Mouse (Mus musculus) retina, embryonic 14.5 days (tissue): ENCODE data around the gene Pax4.

ENCODE experiments used
- DNase-seq: peaks from one replicate; pipeline ENCODE4 v3.0.0-alpha.2; 2015; ENCODE audit warnings: low spot score

The Pax4 gene

DNA sequence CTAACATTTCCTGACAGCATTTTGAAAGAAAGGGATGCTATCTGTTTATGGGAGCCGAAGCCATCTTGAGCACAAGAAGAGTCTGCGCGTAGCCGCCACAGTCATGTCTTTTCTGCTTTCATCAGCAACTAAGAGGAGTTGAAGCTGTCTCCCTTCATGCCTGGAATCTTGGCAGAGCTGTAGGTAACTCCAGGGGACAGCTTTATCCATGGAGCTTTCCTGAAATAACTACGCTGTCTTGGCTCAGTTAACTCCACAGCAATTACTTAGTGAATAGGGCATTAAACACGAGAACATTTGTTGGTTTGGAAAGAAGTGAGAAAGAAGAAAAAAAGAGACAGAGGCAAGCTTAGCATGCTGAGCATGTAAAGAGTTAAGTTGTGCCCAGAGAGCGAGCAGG is 1.2 kb downstream of the Pax4 start:
- DNase-seq = no peak

DNA sequence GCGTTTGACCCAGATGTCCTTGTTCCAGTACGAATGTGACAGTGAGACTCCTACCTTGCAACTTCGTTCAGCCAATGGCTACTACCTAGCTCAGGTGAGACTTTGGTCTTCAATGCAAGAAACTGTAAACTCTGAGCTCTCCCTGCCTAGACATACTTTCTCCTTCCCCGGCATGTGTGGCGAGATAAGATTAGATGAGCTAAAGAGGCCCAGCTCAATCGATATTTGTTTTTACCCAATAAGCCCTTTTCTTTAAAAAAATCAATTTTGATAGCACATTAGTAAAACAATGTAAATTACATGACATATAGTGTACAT is 17.7 kb downstream of the Pax4 start:
- no peak for DNase-seq

DNA sequence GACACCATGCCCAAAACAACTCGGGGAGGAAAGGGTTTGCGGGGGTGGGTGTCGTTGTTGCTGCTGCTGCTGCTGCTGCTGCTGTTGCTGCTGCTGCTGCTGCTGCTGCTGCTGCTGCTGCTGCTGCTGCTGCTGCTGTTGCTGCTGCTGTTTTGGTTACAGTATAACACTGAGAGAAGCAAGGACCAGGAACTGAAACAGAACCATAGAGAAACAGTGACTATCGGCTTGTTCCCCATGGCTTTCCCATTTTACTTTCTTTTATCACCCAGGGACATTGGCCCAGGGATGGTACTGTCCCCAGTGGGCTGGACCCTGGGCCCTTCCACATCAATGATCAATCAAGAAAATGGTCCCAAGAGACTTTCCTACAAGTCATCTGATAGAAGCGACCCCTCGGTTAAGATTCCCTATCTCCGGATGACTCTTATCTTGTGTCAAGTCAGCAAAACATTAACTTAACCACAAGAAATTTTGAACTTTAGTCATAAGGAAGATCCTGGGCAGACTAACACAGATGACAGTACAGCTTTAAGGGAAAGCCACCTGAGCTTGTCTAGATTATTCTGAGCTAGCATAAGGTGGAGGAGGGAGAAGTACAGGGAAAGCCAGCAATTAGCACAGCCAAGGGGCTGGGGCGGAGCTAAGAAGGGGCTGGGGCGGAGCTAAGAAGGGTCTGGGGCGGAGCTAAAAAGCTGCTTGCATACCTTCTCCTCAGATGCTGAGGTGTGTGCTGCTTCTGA is 18.2 kb downstream of the Pax4 start:
- DNase-seq = peak; percentile 7

DNA sequence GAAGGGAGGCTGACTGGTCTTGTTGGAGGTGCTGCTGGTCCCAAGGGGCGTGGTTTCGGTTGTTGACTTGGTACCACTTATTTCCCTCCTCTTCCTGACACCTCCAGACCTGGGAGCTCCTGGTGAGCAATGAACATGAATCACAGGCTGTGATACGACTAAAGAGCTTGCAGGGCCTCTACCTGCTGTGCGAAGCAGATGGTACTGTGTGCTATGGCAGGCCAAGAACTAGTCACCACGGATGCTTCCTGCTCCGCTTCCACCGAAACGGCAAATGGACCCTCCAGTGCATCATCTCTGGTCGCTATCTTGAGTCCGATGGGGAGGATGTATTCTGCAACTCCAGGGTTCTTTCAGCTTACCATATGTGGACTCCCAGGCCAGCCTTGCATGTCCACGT is 19.3 kb downstream of the Pax4 start:
- no peak for DNase-seq

DNA sequence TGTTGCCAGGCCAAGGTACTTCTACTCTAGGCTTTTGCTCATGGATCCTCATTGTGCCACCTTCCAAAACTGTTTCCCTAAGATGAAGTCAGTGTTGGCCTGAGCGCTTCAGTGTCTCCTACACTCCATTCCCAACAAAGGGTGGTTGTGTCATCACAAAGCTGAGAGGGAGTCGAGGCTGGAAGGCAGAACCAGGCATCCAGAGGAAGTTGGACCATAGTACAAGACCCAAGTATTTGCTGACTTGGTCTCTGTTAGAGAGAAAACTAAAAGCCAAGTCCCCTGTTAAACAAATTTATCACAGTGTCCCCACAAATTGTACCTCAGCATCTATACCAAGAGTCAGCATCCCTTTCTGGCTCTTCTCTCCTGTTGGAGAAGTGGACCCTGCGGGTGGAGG is 20.9 kb downstream of the Pax4 start, which contains the start of gene Gcc1:
Gcc1 (minus strand) TSS at position 101 of the 400 bp plus-strand sequence.
- DNase-seq = no peak

DNA sequence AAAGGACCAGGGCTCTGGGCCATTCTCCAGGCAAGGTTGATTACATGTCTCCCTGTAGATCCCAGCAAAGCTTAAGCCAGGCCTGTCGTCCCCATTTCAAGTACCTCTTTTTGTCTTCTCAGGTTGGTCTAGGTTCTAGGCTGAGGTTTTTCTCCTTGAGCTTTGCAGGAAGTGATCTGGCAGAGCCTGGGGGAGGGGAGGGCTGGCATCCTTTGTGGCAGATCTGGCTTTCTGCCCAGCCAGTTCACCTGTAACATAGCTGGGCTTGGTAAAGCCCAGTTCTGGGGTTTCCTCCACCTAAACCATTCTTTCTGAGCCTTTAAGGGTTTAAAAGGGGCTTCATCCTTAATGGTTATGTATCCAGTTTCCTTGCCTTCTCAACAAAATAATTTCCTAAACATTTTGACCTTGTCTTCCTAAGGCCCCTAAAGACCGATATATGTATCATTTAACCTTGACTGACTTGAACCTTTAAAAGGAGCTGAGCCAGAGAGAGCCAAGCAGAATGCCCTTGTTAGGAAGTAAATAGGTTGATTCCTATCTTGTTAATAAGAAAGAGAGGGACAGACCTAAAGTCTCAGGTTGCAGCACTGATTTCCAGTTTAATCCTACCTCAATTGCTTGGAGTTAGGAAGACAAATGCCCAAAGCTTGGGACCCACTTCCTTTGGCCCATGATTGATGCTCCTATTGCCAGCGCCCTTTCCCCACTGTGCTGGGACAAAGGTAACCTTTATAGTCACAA is 21.9 kb downstream of the Pax4 start, which contains the start of gene Fscn3:
Fscn3 (plus strand) TSS at position 694 of the 744 bp plus-strand sequence.
- no peak for DNase-seq

DNA sequence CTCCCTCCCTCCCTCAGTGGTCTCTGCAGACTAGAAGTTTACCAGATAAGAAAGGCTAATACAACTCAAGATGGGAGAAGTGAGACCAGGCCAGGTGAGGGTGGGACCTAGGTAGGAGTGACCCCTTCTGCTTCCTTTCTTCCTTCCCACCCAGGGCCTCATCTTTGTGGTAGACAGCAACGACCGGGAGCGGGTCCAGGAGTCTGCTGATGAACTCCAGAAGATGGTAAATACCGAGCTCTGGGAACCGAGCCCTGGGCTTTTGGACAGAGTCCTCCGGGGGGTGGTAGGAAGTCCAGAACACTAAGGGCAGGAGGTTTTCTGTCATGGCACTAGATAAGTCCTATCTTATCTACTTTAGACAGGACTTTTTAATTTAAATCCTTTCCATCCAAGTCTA is 24.1 kb downstream of the Pax4 start:
- DNase-seq = no peak

DNA sequence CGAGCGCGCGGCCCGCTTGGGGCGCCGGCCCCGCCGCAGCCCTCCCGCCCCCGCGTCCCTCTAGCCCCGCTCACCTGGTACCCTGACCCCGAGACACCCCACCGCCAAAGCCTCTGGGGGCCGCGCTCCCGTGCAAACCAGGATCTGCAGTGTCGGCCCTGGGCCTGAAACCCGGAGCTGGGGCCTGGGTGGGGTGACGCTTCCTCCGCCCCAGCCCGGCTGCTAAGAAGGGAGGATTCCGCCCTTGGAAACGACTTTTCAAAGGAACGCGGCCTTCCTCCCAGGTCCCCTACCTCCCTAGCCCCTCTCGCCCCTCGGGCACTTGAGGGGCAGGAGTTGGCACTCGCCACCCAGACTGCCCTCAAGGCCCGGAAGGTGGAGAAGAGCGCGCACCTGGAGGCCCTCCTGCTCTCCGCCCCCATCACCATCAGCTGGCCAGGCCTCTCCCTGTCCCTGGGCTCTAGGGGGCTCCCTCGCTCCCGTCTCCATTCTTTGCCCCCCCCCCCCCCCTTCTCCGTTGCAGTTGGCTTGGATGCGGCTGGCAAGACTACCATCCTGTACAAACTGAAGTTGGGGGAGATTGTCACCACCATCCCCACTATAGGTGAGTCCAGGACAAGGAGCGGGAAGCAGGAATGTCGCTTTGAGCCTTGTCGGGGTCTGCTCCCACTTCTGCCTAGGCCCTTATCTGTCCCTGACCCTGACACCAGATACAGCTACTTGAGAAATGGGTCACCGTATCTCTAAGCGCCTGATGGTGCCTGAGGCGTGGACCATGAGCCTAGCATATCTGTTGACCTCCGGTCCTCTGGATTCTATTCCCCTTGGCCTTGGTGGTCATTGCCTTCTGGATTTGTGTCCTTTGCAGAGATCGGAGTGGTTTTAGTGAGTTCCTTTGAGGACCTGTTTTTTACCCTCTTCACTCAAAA is 25.1 kb downstream of the Pax4 start:
- peak; percentile 45 for DNase-seq

DNA sequence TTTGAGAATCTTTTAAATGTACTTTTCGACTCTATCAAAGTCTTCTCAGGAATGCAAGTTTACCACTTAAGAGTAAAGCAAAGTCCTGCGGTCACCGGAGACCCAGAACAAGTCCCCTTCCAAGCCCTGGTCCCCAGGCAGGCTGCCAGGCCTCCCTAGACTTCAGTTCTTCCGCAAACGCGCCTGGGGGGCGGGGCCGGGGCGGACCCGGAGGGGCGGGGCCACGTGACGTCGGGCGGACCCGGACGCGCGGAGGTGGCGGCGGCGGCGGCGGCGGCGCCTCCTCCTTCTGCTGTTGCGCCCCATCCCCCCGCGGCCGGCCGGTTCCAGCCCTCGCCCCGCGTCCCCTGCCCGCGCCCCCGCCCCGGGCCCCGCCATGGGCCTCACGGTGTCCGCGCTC is 25.8 kb downstream of the Pax4 start, which contains the start of gene Arf5:
Arf5 (plus strand) TSS at position 248 of the 400 bp plus-strand sequence.
- DNase-seq = peak; percentile 89

DNA sequence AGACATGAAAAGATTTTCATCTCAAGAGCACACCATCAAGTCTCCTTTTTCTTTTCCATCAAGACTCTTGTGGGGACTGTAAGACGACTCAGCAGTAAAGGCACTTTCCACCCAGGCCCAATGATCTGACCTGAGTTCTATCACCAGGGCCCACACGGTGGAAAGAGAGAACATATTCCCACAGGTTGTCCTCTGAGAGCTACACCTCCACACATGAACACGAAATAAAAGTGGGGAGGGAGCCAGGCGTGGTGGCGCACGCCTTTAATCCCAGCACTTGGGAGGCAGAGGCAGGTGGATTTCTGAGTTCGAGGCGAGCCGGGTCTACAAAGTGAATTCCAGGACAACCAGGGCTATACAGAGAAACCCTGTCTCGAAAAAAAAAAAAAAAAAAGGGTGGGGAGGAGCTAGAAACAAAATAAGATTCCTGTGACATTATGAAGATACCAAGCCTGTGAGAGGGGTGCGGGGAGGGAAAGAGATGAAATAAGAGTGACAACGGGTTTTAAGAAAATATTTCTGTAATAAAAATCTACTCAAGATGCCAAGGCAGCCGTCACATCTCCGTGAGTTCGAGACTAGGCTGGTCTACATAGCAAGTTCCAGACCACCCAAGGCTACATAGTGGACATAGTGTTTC is 26.4 kb downstream of the Pax4 start:
- DNase-seq = no peak

DNA sequence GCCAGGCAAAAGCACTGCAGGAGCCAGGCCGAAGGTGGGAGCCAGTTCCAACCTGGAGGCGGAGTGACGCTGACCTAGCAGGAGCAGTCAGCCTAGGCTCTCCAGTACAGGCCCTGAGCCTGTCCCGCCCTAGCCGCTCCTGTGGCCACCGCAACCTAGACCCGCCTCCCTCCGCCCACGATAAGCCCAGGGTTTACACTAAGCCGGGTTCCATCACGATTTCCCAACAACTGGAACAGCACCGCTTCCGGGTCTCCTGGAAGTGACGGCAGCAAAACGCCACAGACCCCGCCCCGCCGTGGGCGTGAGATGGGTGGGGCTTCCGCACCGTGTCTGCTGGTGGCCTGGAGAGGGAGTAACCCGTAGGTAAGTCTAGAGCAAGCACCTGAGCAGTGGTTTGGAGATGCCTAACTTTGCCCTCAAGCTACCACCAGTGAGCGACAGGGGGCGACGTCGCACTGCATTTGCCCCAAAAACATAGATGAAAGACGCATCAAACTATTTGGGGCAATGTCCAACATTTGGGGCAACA is 27.6 kb downstream of the Pax4 start:
- peak; percentile 91 for DNase-seq

DNA sequence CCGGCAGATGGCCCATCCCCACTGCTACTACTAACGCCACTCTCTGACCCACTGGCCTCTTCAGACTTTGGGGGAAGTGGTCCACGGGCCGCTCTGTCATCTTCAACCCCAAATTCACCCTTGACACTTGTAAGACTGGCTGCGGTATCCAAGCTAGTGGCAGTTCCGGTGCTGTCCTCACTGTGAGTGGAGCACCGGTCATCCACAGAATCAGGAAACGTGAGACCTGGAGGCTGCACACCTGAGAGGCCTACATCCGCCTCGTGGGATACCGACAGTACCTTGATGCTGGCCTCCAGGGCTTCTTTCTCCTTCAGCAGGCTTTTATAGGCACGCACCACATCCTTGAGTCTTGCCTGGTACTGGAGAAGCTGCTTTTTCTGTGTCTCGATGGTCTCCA is 28.3 kb downstream of the Pax4 start:
- DNase-seq = no peak

DNA sequence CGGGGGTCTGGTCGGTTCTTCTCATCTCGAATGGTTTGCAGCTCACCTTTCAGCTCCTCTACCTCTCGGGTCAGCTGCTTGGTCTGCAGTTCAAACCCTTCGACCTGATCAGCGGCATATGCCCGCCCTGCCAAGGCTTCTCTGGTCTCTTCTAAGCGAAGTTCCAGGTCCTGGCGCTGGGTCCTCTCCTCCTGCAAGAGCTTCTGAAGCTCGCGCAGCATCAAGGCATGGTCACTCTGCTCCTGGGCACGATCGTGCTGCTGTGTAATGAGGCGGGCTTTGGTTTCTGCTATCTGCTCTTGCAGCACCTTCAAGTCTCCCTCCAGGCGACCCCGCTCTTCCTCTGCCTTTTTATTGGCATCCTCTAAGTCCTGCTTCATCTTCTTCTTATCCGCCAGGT is 28.8 kb downstream of the Pax4 start:
- no peak for DNase-seq

DNA sequence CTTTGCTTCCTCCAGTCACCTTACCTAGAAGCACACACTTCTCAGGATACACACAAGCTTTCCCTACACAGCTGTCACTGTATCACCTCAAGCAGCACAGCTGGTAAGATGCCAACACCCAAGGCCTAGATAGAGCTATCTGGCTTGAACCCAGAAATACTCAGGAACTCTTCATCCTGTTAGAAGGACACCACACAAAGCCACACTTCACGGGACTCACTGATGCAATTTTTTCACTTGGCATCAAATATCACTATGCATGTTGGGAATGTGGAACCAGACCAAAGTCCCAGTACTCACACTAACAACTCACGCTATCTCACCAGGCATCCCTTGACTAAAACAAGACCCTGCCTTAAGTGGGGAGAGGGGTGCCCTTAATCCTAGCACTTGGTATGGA is 29.5 kb downstream of the Pax4 start:
- no peak for DNase-seq

DNA sequence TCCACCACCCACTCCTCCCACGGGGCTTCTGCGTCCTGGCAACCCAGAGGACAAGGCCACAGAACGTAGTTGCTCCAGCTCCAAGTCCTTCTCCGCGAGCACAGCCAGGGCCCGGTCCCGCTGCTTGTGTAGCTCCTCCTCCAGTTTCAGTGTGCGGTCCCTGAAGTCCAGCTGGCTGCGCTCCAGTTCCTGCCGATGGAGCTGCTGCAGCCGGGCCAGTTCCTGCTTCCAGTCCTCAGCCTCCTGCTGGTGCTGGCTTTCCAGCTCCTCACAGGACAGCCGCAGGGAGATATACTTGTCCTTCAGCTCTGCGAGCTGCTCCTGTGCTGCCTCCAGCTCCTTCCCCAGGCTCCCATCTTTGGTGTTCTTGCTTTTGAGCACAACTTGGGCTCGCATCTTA is 30.7 kb downstream of the Pax4 start:
- no peak for DNase-seq

DNA sequence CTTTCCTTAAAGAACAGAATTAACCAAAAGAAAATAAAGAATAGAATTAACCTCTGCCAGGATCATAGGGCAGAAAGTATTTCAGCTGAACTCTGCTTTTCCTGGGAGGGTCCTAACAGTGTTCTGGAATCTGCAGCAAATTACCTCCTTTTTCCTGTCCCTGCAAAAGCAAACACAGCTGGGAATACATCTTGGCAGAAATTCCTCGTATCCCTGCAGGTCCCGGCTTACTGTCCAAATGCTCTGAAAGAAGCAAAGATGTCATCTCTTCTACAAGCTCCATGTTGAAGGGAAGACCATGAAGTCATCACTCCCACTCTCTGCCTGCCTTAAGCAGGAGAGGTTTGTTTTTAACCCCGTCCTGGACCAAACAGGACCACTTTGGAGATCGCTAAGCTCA is 32.2 kb downstream of the Pax4 start:
- no peak for DNase-seq

DNA sequence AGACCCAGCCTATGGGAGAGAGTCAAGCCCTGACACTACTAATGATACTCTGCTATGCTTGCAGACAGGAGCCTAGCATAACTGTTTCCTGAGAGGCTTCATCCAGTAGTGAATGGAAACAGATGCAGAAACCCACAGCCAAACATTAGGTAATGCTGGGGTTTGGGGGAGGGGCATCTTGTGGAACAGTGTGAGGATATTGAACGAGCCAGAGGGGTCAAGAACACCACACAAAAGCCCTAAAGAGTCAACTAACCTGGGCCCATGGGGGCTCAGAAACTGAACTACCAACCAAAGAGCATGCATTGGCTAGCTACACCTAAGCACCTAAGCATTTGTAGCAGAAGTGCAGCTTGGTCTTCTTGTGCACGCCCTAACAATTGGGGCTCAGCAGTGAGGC is 37.9 kb downstream of the Pax4 start:
- no peak for DNase-seq

DNA sequence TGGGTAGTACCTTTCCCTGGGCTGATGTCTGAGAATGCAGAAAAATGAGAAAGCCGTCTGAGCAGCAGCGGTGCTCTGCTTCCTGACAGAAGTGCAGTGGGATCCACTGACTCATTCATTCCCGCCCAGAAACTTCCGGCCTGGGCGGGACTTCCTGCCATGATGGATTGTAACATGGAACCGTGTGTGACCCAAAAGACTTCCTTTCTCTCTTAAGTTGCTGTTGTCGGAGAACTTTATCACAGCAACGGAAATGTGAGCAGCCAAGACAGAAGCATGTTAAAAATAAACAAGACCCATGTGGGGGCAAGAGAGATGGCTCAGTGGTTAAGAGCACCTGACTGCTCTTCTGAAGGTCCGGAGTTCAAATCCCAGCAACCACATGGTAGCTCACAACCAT is 39.1 kb downstream of the Pax4 start:
- no peak for DNase-seq

DNA sequence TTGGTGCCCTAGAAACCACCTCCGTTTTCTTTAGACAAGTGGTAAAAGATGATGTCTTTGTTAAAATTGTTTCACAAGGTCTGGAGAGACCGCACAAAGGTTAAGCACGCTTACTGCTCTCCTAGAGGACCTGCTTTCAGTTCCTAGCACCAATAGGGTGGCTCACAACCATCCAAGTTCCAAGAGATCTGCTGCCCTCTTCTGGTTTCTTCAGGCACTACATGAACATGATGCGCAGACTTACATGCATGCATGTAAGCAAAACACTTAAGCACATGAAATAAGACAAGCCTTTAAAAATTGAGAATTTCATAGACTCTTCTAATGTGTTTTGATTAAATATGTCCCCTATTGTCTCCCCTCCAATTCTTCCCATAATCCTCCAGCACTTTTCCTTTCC is 49.4 kb downstream of the Pax4 start:
- no peak for DNase-seq

DNA sequence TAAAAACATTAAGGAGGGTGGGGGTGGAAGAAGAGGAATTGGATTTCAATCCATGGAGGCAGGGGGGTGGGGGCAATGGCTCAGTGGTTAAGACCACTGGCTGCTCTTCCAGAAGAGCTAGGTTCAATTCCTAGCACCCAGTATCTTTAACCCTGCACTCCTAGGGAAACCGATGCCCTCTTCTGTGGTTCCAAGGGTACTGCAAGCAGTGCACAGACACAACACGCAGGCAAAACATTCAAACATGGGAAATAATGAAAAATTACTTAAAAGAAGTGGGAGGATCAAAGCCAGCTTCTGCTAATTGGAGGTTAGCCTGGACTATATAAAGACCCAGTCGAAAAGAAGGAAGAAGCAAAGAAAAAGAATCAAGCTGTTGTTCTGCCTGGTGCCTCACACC is 50.4 kb downstream of the Pax4 start:
- DNase-seq = peak; percentile 21

DNA sequence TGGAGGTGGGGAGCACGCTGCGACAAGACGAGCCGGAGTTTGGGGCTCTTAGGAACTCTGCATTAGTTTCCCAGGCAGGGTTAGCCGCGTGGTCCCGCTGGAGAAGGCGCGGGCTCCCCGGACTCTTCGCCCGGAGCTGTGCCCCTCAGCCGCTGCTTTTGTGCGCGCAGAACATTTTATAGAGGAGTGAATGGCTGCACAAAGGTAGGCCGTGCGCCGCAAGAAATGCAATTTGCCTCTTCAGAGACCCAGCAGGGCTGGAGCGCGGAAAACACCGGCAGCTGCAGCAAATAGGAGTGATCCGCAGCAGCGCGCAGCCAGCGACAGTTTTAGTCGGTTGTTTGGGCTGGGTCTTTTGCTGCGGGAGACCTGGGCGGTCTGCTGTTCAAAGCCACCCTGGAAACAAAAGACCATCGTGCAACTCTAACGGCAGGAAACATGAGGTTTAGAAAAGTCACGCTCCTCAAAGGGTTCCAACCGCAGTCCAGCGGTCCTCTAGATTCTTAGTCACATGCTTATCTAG is 51.4 kb downstream of the Pax4 start, which contains the start of gene Zfp800:
Zfp800 (minus strand) TSS at position 325 of the 523 bp plus-strand sequence.
- DNase-seq = peak; percentile 63
